Mouse (Mus musculus): Measurements from ENCODE around the gene Gm21256. TPM values are rescaled to one million over a fixed set of nuclear protein-coding genes. Genes with fewer than 3 reads are reported as not detected.
"Not testable (repeated sequence)": the region's sequence is repeated elsewhere in the genome, so short reads cannot be mapped to it uniquely, and the experiment has no call there.

Gm21256 gene
- not detected in 2 replicates for total RNA-seq (2015)
- not detected in 2 replicates for total RNA-seq (2017)

DNA sequence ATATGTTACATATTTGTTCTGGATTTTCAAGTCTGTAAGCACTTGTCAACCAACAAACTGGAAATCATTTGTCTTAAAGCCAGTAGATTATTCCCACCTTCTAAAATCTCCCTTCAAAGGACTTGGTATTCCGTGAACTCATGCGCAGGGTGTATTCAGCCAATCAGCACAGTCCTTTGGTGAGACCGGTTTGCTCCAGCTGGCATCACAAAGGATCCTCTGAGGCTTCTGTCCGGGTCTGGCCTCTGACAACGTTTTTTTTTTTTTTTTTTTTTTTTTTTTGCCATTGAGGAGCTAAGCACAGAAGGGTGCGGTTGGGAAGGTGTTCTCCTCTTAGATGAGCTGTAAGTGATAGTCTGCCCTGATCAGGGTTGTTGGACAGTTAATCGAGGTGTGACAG lies at the start of gene Gm21256:
TSS of gene Gm21256 (plus strand) at position 301 of the 400 bp plus-strand sequence.
- ATAC-seq (ENCODE audit: poor library complexity, severe bottlenecking) = not testable (repeated sequence)

Other genes starting within 250 kb of the Gm21256 start
- not detected in 2 replicates for gene Gm21170, start 240.1 kb downstream of the Gm21256 start, total RNA-seq (2015)
- not detected in 2 replicates for gene Gm21170, start 240.1 kb downstream of the Gm21256 start, total RNA-seq (2017)